Mouse (Mus musculus): ENCODE results near the gene Dolpp1. TPM values are rescaled to one million over a fixed set of nuclear protein-coding genes. Genes with fewer than 3 reads are reported as not detected.

Dolpp1 gene
- total and polyA plus RNA-seq, 2 experiments from 2014 or later: 56.6 to 96.2 TPM

- TF ChIP-seq CTCF (IDR thresholded peaks at IDR 0.05): no peak
- 98% methylated on average over 8 of the region's 8 CpGs for WGBS
Measured at GRCm38 (mm10) chr2:30371544-30371943, 20.5 kb upstream of the Dolpp1 start.

GRCm38 (mm10) chr2:30372726-30373125 is 19.3 kb upstream of the Dolpp1 start:
- DNase-seq (ENCODE audit: low spot score) (no peak), ATAC-seq (ENCODE audit: low FRiP score) (no peak)
- TF ChIP-seq CTCF (IDR thresholded peaks at IDR 0.05): no peak
- Histone ChIP-seq H3K4me1 (ENCODE audit: insufficient read depth, low read length) (no peaks in the 10 kb centered on the region), H3K9ac (replicated peaks; ENCODE audit: low read length, poor library complexity, severe bottlenecking) (no peak overlapping the region), H3K4me2 (ENCODE audit: low read depth, low read length, poor library complexity, severe bottlenecking) (no peak overlapping the region), H3K27me3 (ENCODE audit: insufficient read depth, low read length) (no peaks in the 10 kb centered on the region), H3K36me3 (ENCODE audit: insufficient read depth, low read length) (peaks cover 77% of the 10 kb centered on the region), H3K9me3 (ENCODE audit: low read length) (no peaks in the 10 kb centered on the region), H3K27ac (ENCODE audit: low read depth, low read length) (no peak overlapping the region), H3K4me3 (ENCODE audit: low read depth, low read length) (no peak overlapping the region)
- WGBS: 98% methylated on average over 5 of the region's 5 CpGs

More at GRCm38 (mm10) chr2:30371544-30371943, 20.5 kb upstream of the Dolpp1 start:
- no peak overlapping the region for H3K9ac ChIP-seq (replicated peaks; ENCODE audit: low read length, poor library complexity, severe bottlenecking)
- peaks cover 68% of the 10 kb centered on the region for H3K36me3 ChIP-seq (ENCODE audit: insufficient read depth, low read length)
- H3K9me3 ChIP-seq (ENCODE audit: low read length): no peaks in the 10 kb centered on the region
- DNase-seq (ENCODE audit: low spot score) (no peak), ATAC-seq (ENCODE audit: low FRiP score) (no peak)
- no peaks in the 10 kb centered on the region for H3K27me3 ChIP-seq (ENCODE audit: insufficient read depth, low read length)
- H3K4me1 ChIP-seq (ENCODE audit: insufficient read depth, low read length): no peaks in the 10 kb centered on the region
- no peak overlapping the region for H3K4me3 ChIP-seq (ENCODE audit: low read depth, low read length)
- no peak overlapping the region for H3K27ac ChIP-seq (ENCODE audit: low read depth, low read length)
- no peak overlapping the region for H3K4me2 ChIP-seq (ENCODE audit: low read depth, low read length, poor library complexity, severe bottlenecking)

GRCm38 (mm10) chr2:30375893-30376292 is 16.2 kb upstream of the Dolpp1 start:
- Histone ChIP-seq H3K9me3 (ENCODE audit: low read length) (no peaks in the 10 kb centered on the region), H3K4me3 (ENCODE audit: low read depth, low read length) (no peak overlapping the region), H3K36me3 (ENCODE audit: insufficient read depth, low read length) (peaks cover 65% of the 10 kb centered on the region), H3K9ac (replicated peaks; ENCODE audit: low read length, poor library complexity, severe bottlenecking) (no peak overlapping the region), H3K27me3 (ENCODE audit: insufficient read depth, low read length) (no peaks in the 10 kb centered on the region), H3K27ac (ENCODE audit: low read depth, low read length) (no peak overlapping the region), H3K4me1 (ENCODE audit: insufficient read depth, low read length) (no peaks in the 10 kb centered on the region), H3K4me2 (ENCODE audit: low read depth, low read length, poor library complexity, severe bottlenecking) (no peak overlapping the region)
- 93% methylated on average over 10 of the region's 10 CpGs for WGBS
- DNase-seq (ENCODE audit: low spot score) (no peak), ATAC-seq (ENCODE audit: low FRiP score) (no peak)
- no peak for TF ChIP-seq CTCF (IDR thresholded peaks at IDR 0.05)

- H3K36me3 ChIP-seq (ENCODE audit: insufficient read depth, low read length): peaks cover 74% of the 10 kb centered on the region
- no peak overlapping the region for H3K9ac ChIP-seq (replicated peaks; ENCODE audit: low read length, poor library complexity, severe bottlenecking)
- H3K4me1 ChIP-seq (ENCODE audit: insufficient read depth, low read length): no peaks in the 10 kb centered on the region
- no peaks in the 10 kb centered on the region for H3K9me3 ChIP-seq (ENCODE audit: low read length)
- no peaks in the 10 kb centered on the region for H3K27me3 ChIP-seq (ENCODE audit: insufficient read depth, low read length)
- no peak for TF ChIP-seq CTCF (IDR thresholded peaks at IDR 0.05)
- 93% methylated on average over 5 of the region's 5 CpGs for WGBS
- ATAC-seq (ENCODE audit: low FRiP score) (no peak), DNase-seq (ENCODE audit: low spot score) (no peak)
- no peak overlapping the region for H3K4me3 ChIP-seq (ENCODE audit: low read depth, low read length)
- H3K27ac ChIP-seq (ENCODE audit: low read depth, low read length): no peak overlapping the region
- H3K4me2 ChIP-seq (ENCODE audit: low read depth, low read length, poor library complexity, severe bottlenecking): no peak overlapping the region
Measured at GRCm38 (mm10) chr2:30377721-30378120, 14.3 kb upstream of the Dolpp1 start.

- DNase-seq (ENCODE audit: low spot score) (no peak), ATAC-seq (ENCODE audit: low FRiP score) (no peak)
- H3K36me3 ChIP-seq (ENCODE audit: insufficient read depth, low read length): peaks cover 74% of the 10 kb centered on the region
- H3K9me3 ChIP-seq (ENCODE audit: low read length): no peaks in the 10 kb centered on the region
- no peak overlapping the region for H3K4me3 ChIP-seq (ENCODE audit: low read depth, low read length)
- TF ChIP-seq CTCF (IDR thresholded peaks at IDR 0.05): no peak
- no peak overlapping the region for H3K27ac ChIP-seq (ENCODE audit: low read depth, low read length)
- no peaks in the 10 kb centered on the region for H3K4me1 ChIP-seq (ENCODE audit: insufficient read depth, low read length)
- no peak overlapping the region for H3K4me2 ChIP-seq (ENCODE audit: low read depth, low read length, poor library complexity, severe bottlenecking)
- no peaks in the 10 kb centered on the region for H3K27me3 ChIP-seq (ENCODE audit: insufficient read depth, low read length)
- 90% methylated on average over 7 of the region's 7 CpGs for WGBS
- H3K9ac ChIP-seq (replicated peaks; ENCODE audit: low read length, poor library complexity, severe bottlenecking): no peak overlapping the region
Measured at GRCm38 (mm10) chr2:30379307-30379706, 12.7 kb upstream of the Dolpp1 start.

- H3K9ac ChIP-seq (replicated peaks; ENCODE audit: low read length, poor library complexity, severe bottlenecking): no peak overlapping the region
- no peaks in the 10 kb centered on the region for H3K9me3 ChIP-seq (ENCODE audit: low read length)
- 95% methylated on average over 10 of the region's 10 CpGs for WGBS
- ATAC-seq (ENCODE audit: low FRiP score): no peak
- no peaks in the 10 kb centered on the region for H3K27me3 ChIP-seq (ENCODE audit: insufficient read depth, low read length)
- H3K4me2 ChIP-seq (ENCODE audit: low read depth, low read length, poor library complexity, severe bottlenecking): no peak overlapping the region
- H3K36me3 ChIP-seq (ENCODE audit: insufficient read depth, low read length): peaks cover 72% of the 10 kb centered on the region
- no peaks in the 10 kb centered on the region for H3K4me1 ChIP-seq (ENCODE audit: insufficient read depth, low read length)
- H3K4me3 ChIP-seq (ENCODE audit: low read depth, low read length): no peak overlapping the region
- no peak for DNase-seq (ENCODE audit: low spot score)
- no peak for TF ChIP-seq CTCF (IDR thresholded peaks at IDR 0.05)
- no peak overlapping the region for H3K27ac ChIP-seq (ENCODE audit: low read depth, low read length)
Measured at GRCm38 (mm10) chr2:30380564-30381376, 11.3 kb upstream of the Dolpp1 start.

Data from midbrain, postnatal 0 days (tissue).